Mouse (Mus musculus): ENCODE data around the gene H2afy.

GRCm38 (mm10) chr13:56088602-56089001 is 47.6 kb downstream of the H2afy start:
- TF ChIP-seq TAL1 (IDR thresholded peaks at IDR 0.05; ENCODE audit: low read length) = no peak
- no peak for TF ChIP-seq GATA1 (IDR thresholded peaks at IDR 0.05; ENCODE audit: low read length)

Data from erythroblast, embryonic 14.5 days (primary cell).